Mouse (Mus musculus): ENCODE results near the gene Cdc27.
"Not testable (repeated sequence)": the region's sequence is repeated elsewhere in the genome, so short reads cannot be mapped to it uniquely, and the experiment has no call there.

Cdc27 gene

GRCm38 (mm10) chr11:104550406-104550974, at the start of gene Cdc27, which contains the start of gene Myl4:
Cdc27 (minus strand) TSS chr11:104550620.
Myl4 (plus strand) TSS chr11:104550663.
- DNase-seq = peak; percentile 100

- DNase-seq = no peak
These were observed 49.0 kb upstream of the Cdc27 start for GRCm38 (mm10) chr11:104599265-104599945.

DNA sequence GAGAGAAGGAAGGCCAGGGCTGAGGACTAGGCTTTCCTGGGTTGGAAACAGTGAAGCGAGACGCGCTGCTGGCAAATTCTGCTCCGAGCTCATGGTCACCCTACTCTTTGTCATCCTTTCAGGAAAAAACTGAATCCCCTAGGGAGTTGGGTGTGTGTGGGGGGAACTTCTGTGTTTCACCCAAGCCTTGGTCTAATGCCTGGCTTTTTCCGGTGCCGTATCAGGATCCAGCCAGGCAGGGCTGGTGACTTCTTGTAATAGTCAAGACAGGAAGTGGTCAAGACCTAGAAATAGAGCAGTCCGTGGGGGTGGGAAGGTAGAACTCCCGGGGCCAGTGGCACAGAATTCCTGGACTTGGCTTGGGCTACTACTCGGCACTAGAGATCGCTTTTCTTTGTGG, 45.9 kb upstream of the Cdc27 start:
- DNase-seq = no peak

DNA sequence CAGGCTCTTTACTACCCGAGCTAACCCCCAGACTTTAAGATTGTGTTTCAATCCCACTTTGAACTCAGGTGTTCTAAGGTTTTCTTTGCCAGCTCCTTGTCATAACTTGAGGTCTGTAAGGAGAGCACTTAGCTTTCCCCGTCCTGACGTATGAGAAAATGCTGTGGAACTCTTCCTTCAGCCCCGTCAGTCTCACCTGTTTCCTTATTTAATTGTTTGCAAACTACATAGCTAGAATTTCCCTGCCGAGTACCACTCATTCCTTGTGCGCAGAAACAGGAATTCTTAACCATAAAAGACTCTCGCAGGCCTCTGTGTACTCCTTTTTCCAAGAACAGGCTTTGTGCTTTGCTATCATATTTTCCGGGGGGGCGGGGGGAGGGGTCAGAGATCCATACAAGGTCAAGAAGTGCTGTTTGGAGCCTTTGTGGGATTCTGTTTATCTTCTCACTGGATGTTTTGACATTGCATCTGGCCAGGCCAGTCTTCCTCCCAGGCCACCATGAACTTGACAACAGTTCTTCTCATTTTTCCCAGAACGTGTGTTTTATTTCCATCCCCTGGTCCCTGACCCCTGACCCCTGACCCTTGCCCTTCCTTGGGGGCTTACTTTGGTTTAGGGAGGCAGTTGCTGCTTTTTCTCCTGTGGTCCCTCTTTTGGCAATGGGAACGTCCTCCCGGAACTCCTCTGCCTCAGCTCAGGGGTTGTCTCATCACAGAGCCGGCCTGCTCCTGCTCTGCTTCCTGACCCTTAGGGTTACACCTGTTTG, 41.8 kb upstream of the Cdc27 start:
- no peak for DNase-seq

DNA sequence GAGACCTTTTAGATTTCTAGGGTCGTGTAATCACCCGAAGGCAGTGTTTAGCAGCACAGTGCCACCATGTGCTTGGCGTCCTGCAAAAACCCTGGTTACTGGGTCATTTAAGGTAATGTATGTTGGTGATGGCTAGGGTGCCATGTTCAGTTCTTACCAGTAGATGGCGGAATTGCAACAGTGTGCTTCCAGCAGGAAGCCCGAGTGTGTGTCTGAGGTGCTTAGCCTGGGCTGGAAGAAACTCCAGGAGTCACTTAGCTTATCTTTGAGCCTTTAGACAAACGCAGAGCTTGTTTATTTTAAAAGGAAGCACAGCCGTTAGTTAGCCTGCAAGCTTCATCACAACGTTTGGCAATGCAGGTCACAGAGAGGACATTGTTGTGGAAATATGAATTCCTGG, 39.7 kb upstream of the Cdc27 start:
- peak; percentile 77 for DNase-seq

DNA sequence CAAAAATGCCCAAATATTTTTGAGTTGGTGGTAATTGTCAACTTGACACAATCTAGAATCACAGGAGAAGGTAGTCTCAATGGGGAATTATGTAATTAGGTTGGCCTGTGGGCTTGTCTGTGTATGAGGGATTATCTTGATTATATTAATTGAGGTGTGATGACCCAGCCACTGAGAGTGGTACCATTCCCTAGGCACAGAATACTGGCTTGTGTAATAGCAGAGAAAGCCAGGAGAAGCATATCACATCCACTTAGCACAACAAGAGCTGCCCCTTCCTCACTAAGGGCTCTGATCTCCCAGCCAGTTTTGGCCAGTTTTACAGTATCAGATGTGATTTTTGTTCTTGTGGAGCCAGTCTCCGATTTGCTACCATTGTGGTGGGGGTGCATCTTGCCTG, 39.1 kb upstream of the Cdc27 start:
- DNase-seq = no peak

- no peak for DNase-seq
These were observed 38.1 kb upstream of the Cdc27 start for GRCm38 (mm10) chr11:104588513-104588912.

GRCm38 (mm10) chr11:104587904-104588303, 37.5 kb upstream of the Cdc27 start:
- DNase-seq = no peak

DNA sequence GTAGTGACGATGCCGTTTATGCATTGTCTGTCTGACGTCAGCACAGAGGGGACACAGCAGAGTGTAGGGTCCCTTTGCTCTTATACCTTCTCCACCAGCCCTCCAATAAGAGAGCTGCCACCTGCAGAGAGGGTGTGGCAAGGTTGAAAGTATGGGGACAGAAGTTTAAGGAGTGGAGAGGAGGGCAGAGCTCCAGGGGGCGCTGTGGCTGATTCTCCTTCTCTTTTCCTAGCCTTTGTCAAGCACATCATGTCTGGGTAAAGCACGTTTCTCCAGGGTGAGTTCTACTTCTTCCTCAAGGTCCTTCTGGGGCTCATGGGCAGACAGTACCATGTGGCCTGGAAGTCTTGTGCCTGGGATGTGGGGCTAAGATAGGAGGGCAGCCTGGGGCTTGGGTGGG, 35.1 kb upstream of the Cdc27 start:
- no peak for DNase-seq

- DNase-seq = no peak
These were observed 32.4 kb upstream of the Cdc27 start for GRCm38 (mm10) chr11:104582630-104583364.

GRCm38 (mm10) chr11:104582308-104582606, 31.8 kb upstream of the Cdc27 start:
- DNase-seq = no peak

DNA sequence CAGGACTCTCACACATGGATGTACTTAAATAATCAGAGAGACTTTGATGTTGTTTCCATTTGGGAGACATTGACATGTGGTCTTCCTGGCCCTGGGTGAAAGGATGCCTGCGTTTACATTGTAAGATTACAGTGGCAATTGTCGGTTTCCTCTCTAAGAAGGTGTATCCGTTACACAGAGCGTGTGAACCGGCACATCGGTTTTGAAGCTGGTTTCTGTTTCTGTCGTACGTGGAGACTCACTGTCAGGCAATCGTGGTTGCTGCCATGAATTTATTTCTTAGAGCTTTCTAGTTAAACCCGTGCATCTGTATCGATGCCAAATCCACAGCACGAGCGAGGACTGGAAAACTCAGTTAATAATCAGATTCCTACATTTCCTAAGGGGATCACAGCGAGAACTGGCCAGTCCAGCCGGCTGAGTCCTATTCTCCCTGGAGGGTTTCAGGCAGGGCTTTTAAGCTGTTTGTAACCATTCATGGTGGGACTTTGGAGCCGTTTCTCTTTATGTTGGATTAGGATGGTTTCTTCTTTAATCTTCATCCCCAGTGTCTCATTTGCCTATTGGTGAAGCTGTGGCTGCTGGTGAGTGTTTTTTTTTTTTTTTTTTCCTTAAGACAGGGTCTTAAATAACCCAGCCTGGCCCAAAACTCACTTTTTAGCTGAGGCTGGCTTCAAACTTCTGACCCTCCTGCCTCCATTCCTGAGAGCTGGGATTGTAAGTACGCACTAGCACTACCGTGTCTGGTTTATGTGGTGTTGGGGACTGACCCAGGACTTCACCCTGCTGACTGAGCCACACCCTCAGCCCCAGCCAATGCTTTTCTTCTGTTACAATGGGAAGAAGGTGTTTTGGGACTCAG, 31.3 kb upstream of the Cdc27 start:
- DNase-seq = no peak

DNA sequence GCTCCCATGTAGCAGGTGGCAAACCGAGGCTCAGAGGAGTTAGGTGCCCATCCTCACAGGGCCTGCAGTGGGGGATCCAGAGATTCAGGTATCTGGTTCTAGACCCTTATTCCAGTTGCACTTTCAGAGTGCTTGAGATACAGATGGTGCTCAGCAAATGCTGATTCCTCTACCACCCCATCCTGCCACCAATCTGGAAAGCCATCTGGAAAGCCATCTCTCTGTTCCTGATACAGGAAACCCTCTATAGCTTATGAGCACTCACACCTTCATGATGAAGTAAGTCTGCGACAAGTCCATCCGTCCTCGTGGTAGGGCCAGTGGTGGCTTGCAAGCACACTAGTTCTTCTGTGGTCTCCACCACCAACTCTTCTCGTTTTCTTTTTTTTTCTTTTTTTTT, 30.2 kb upstream of the Cdc27 start:
- no peak for DNase-seq

- no peak for DNase-seq
These were observed 29.7 kb upstream of the Cdc27 start for GRCm38 (mm10) chr11:104580091-104580490.

DNA sequence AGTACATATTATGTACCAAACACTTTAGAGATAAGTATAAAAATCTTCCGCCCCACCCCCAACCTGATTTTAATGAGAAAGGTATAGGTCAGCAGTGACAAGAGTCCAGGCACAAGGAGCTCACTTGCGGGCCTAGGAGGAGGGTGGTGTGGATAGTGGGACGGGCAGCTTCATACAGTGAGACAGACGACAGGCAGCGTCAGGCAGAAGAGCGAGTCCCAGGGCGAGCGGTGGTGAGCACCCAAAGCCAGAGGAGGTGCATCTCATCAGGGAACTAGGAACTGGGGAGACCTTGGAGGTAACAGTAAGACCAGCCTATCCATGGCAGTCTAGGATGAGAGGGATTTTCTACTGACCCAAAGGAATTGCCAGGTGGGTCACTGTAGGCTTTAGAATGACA, 29.2 kb upstream of the Cdc27 start:
- DNase-seq = no peak

GRCm38 (mm10) chr11:104579084-104579483, 28.7 kb upstream of the Cdc27 start:
- DNase-seq = no peak

DNA sequence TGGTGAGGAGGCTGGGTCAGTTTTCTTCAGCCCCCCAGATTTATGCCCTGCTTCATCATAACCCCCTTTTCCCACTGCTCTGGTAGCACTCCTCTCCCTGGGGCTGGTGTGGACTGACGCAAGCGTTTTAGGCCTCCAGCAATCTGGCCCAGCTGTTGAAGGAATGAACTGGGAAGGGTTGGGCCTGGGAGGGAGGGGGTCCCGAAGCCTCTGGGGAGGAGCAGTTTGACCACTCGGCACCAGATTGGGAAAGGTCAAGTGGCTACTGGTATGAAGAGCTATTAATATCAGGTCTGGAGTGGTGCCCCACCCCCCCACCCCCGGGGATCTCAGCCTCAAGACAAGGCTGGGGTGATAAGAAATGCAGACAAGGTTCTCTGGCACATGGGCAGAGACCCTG, 27.7 kb upstream of the Cdc27 start:
- no peak for DNase-seq

DNA sequence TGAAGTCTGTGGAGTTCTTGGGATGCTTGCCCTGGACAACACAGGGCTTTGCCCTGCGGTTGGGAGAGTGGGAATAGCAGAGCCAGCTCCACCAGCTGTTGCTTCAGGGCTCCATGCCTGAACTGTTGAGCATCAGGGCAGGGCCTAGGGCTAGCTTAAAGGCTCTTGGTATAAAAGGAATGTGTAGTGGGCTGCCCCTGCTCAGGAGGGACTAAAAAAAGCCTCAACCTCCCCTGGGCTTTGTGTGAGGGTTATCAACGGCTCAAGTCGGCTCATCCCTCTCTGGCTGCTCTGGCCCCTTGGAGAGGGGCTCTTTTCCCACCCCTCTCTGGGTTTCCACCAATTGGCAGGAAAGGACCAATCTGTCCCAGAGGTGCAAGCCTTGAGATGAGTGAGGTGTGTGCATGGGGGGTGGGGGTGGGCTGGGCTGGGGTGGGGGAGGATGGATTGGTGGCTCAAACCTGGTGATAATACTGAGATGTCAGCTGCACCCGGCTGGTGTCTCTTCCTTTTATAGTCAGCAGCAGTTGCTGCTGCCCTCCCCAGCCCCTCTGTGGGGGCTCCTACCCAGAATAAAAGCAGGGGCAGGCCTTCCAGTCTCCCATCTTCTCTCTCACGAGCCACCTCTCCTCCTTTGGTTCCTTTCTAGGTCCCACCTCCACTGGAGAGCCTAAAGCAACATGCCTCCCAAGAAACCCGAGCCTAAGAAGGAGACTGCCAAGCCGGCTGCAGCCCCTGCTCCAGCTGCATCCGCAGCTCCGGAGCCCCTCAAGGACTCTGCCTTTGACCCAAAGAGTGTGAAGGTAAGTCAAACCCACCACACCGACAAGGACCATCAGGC, 26.6 kb upstream of the Cdc27 start:
- no peak for DNase-seq

GRCm38 (mm10) chr11:104572566-104572965, 22.1 kb upstream of the Cdc27 start:
- DNase-seq = no peak

- DNase-seq = no peak
These were observed 21.7 kb upstream of the Cdc27 start for GRCm38 (mm10) chr11:104572091-104572490.

DNA sequence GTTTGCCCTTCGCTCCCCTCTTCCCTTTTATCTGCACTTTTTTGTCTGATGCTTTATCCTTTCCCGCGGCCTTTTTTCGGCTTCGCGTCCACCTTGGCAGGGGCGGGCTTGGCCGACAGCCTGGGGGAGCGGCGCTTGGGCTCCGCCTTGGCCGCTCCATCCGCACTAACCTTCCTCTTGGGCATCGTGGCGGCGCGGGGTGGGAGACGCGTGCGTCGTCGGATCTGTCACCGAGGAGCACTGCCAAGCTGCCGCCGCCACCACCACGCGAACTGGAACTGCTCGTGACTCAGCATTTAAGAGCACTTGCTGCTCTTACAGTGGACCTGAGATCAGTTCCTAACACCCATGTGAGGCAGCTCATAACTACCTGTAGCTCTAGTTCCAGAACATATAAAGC, 21.0 kb upstream of the Cdc27 start:
- DNase-seq = peak; percentile 49

DNA sequence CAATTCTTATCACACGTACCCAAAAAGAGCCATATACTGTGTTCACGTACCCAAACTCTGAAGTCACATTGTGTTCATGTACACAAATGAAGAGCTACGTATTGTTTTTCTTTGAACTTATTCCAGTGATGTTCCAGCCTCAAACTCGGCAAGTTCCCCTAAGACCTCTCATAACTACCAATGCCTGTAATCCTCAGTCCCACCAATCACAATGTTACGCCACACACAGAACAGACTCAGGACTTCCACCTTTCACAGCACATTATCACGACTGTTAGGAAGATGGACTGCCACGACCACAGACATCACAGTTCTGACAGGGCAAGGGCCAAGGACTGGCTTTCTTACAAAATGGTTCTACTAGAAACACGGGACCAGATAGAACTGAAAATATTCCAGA, 20.1 kb upstream of the Cdc27 start:
- DNase-seq = not testable (repeated sequence)

All from right cerebral cortex, postnatal 14 days (tissue).